Mouse (Mus musculus): ENCODE results near the gene Sec61a1. TPM values are rescaled to one million over a fixed set of nuclear protein-coding genes. Genes with fewer than 3 reads are reported as not detected.

Gene Sec61a1
- 263 TPM for polyA plus RNA-seq (2017; shearing (Covaris generic))

DNA sequence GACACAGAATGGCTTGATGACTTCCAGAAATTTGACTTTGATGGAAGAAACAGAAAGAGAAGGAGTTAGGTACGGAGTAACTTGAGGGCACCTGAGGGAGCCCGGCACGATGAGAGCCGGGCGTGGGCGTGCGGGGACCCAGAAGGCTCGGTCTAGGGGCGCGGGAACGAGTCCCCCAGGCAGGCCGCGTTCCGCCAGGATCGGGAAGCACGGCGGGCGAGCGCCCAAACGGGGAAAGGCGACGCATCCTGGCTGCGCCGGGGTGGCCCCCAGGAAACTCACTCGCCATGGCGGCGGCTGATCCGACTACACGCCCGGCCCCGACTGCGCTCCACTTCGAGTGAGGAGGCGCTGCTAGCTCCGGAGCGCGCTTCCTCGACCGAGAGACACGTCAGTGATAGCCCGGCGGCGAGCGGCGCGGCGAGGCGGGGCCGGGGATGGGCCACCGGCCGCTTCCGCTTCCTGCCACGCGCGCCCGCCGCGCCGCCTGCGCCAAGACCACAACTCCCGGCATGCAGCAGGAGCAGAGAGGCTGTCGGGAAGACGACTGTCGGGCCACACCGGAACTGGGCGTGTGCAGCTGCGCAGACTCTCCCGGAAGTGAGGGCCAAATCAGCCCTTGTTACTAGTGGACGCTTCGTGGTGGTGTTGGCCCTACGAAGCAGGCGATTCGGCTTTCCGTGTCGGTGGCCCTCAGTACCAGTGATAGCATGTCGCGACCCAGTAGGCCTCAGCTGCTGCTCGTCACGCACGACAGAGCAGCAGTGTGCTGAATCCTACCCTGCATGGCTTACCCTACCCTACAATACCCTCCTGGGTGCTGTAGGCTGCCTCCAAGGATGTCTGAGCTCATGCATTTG lies at the start of gene Sec61a1:
Gene Sec61a1, minus strand, starts transcription at position 502 of the 860 bp plus-strand sequence.

DNA sequence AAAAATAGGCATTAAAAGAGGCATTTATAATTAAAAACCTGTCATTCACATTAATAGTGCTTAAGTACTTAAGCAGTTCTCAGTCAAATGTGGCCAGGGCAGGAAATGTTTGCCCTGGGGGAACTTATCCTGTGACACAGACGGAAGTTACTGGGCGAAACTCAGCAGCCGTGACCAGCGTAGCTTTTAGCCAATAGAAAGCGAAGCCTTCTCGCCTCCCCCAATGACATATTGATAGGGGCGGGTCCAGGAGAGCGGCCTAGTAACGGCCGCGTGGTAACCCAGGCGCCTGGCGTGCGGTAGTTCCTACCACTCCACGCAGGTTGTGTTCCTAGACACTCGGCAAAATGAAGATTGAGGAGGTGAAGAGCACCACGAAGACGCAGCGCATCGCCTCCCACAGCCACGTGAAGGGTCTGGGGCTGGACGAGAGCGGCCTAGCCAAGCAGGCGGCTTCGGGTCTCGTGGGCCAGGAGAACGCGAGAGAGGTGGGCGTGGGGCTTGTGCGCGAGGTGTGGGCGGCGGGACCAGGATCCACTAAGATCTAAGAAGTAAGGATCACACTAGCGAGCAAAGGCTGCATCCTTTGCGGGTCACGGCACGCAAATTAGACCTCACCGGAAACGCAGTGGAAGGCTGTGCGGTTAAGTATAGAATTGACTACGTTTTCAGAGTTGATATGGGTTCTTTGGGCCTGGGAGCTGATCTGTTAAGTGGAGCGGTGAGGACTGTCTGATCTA lies 53.4 kb downstream of the Sec61a1 start, which contains the start of gene Ruvbl1:
Gene Ruvbl1, plus strand, starts transcription at position 229 of the 740 bp plus-strand sequence.

Other genes with a start within 250 kb of the Sec61a1 start
- 34.0 TPM for gene Eefsec, start 72.4 kb downstream of the Sec61a1 start, polyA plus RNA-seq (2017; shearing (Covaris generic))
- 91.7 TPM for gene Ruvbl1, start 53.5 kb downstream of the Sec61a1 start, polyA plus RNA-seq (2017; shearing (Covaris generic))
- gene Kbtbd12, start 119.0 kb upstream of the Sec61a1 start, polyA plus RNA-seq (2017; shearing (Covaris generic)): not detected
- gene Mgll, start 205.5 kb upstream of the Sec61a1 start, polyA plus RNA-seq (2017; shearing (Covaris generic)): 0.43 TPM

Measured in CD4-positive, CD25-positive, alpha-beta regulatory T cell, adult 9 weeks (primary cell).